Mouse (Mus musculus): ENCODE measurements around the gene Trmt10b. TPM values are rescaled to one million over a fixed set of nuclear protein-coding genes. Genes with fewer than 3 reads are reported as not detected.
A peak's percentile ranks its signal among the peaks of the same experiment; 100 is the strongest.

Gene Trmt10b
- total RNA-seq, 2 experiments from 2014 or later, result 4.0 to 5.4 TPM

DNA sequence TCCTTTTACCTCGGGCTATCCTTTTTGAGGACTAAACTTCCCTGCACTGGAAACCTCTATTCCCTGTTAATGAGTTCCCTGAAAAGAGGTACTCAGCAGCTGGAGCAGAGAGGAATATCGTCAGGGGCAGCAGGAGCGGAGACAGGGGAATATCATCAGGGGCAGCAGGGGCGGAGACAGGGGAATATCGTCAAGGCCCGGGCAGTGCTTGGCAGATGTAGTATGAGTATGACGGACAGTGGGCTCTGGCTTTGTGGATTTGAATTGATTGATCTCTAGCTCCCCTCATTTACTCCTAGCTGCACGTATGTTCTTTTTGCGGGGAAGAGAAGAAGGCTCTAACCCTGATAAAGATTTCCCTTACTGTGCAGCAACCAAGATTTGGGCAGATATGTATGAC, 44.3 kb downstream of the Trmt10b start:
- intact Hi-C loops (cut with DNase I), result loop anchor here (5.0 kb wide), 1 partner anchor 61 kb away; no protein-coding TSS in a partner anchor

DNA sequence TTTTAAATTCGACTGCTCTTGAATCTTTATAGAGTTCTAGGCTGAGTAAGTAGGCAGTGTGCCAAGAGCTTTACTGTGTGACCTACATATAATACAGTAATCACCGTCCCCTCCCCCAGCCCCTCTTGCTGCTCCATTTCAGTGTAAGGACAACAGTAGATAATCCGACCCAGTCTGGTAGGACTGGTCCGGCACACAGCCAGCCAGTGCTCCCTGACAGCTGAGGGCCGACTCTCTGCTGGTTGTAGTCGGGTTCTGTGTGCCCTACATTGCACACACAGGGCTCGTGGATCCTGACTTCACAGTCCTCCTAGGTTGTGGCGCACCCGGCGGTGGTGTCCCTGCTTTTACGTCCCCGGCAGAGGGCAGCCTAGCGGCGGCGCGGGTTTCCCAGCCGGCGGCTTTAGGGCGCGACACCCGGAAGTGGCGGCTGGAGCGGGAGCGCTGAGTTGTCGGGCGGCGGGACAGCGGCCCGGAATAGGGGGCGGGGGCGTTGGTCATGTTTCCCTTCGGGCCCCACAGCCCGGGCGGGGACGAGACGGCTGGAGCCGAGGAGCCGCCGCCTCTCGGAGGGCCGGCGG, 44.8 kb downstream of the Trmt10b start, which contains the start of gene Dcaf10:
Dcaf10 (plus strand) TSS at position 433 of the 581 bp plus-strand sequence.
- DNase-seq, result peak; percentile 92 to 93
- intact Hi-C loops (cut with DNase I), result loop anchor here (5.0 kb wide), 1 partner anchor 61 kb away; no protein-coding TSS in a partner anchor

More for the DNA sequence above, 44.3 kb downstream of the Trmt10b start:
- DNase-seq, result no peak

DNA sequence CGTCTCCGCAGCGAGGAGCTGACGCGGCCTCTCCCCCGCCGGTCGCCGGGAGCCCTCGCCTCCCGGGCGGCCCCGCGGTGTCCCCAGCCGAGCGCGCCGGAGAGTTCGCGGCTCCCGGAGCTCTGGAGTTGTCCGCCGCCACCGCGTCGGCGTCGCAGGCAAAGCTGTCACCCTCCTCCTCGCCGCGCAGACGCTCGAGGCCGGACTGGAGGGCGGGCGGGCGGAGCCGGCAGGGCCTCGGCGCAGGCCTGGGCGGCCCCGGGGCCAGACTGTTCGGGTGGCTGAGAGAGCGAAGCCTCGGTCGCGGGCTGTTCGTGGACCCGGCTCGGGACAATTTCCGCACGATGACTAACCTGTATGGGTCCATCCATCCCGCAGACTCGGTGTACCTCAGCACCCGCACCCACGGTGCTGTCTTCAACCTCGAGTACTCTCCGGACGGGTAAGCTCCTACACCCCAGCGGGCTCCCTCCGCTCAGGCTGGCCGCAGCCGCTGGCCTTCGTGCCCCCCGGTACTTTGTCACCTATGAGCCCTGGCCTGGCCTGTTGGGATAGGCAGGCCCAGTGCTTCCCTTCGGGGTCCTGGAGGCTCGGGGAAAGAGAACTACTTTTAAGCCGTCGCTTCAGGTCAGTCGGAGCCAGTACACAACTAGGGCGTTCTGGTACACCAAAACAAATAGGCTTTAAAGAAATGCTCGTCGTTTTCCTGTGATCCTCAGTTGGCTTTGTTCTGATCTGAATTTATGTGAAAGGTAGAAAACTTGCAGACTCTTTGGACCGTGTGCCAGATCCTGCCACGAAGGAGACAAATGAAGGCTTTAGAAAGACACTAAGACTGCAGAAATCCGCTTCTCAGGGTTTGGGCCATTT, 45.6 kb downstream of the Trmt10b start, which contains the start of gene Exosc3:
Exosc3 (minus strand) TSS at position 447 of the 870 bp plus-strand sequence.
- DNase-seq, result peak; percentile 28 to 53
- intact Hi-C loops (cut with DNase I), result loop anchor here (5.0 kb wide), 1 partner anchor 60 kb away; no protein-coding TSS in a partner anchor

DNA sequence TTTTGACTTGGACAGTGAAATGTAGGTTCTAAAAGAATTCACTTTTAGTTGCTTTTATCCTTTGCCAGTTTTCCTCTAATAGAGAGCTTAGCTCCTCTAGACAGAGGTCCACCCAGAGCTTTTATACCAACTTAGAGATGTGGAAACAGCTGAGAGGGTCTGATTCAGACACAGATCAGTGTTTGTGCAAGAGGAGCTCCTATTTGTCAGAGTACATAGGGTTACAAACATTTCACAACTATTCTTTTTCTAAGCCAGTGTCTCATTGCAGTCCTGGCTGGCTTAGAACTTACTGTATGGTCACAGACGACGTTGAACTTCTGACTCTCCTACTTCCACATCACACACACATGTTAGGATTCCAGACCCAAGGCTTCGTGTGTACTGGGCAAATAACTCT, 59.7 kb downstream of the Trmt10b start:
- DNase-seq, result no peak
- intact Hi-C loops (cut with DNase I), result no loop called here

Other genes with a start within 250 kb of the Trmt10b start
- 1 to 10 TPM; 2.2 to 2.4 TPM for gene Fbxo10, start 212.5 kb upstream of the Trmt10b start, total RNA-seq (2021)
- gene Tomm5, start 189.0 kb upstream of the Trmt10b start, total RNA-seq (2021), result 10 to 100 TPM; 75.1 to 79.8 TPM
- under 1 TPM; 0.54 to 0.84 TPM for gene Frmpd1, start 112.3 kb upstream of the Trmt10b start, total RNA-seq (2021)
- 1 to 10 TPM; 8.8 to 9.0 TPM for gene Dcaf10, start 45.0 kb downstream of the Trmt10b start, total RNA-seq (2021)
- gene Exosc3, start 45.6 kb downstream of the Trmt10b start, total RNA-seq (2021), result 10 to 100 TPM in 1 of 2 experiments, 1 to 10 TPM in 1; 7.4 to 10.3 TPM
- 10 to 100 TPM; 80.1 to 89.9 TPM for gene Slc25a51, start 111.6 kb downstream of the Trmt10b start, total RNA-seq (2021)
- gene Shb, start 235.3 kb downstream of the Trmt10b start, total RNA-seq (2021), result 1 to 10 TPM; 6.3 to 6.7 TPM

Data from gastrocnemius, postnatal 36 days (tissue).